Mouse (Mus musculus) urinary bladder, adult 2 months (tissue): ENCODE measurements at regions not wholly inside any gene's neighbourhood (a gene's known extent, or its start where the extent isn't known, plus 50 kb on each side); places are given as distances from the start of the nearest gene placed in this dataset.

ENCODE experiments used
- DNase-seq: peaks from one replicate; pipeline ENCODE4 v3.0.0; 2022; ENCODE audit warnings: low spot score

- DNase-seq: no peak
Measured at GRCm38 (mm10) chrX:11567827-11568226, 240.2 kb downstream of the H2al1j start.

- no peak for DNase-seq
Measured at GRCm38 (mm10) chrX:11568262-11568661, 240.6 kb downstream of the H2al1j start.

GRCm38 (mm10) chrX:11574354-11574753 lies 246.7 kb downstream of the H2al1j start:
- DNase-seq: no peak

GRCm38 (mm10) chrX:11575571-11575970 lies 247.9 kb downstream of the H2al1j start:
- no peak for DNase-seq

- DNase-seq: no peak
Measured at GRCm38 (mm10) chrX:11576287-11576686, 248.7 kb downstream of the H2al1j start.

GRCm38 (mm10) chrX:11577294-11577693 lies 249.7 kb downstream of the H2al1j start:
- DNase-seq: no peak

GRCm38 (mm10) chrX:11585353-11585752 lies 257.7 kb downstream of the H2al1j start:
- no peak for DNase-seq

- no peak for DNase-seq
Measured at GRCm38 (mm10) chrX:11591391-11592187, 264.0 kb downstream of the H2al1j start.

- no peak for DNase-seq
Measured at GRCm38 (mm10) chrX:11594542-11594941, 266.9 kb downstream of the H2al1j start.

- no peak for DNase-seq
Measured at GRCm38 (mm10) chrX:11597548-11597947, 269.9 kb downstream of the H2al1j start.

- no peak for DNase-seq
Measured at GRCm38 (mm10) chrX:11614237-11614636, 286.6 kb downstream of the H2al1j start.

- peak; percentile 31 for DNase-seq
Measured at GRCm38 (mm10) chrX:11621045-11621763, 293.6 kb downstream of the H2al1j start.

GRCm38 (mm10) chrX:11626274-11626878 lies 298.8 kb downstream of the H2al1j start:
- no peak for DNase-seq

GRCm38 (mm10) chrX:11629362-11629761 lies 301.7 kb downstream of the H2al1j start:
- no peak for DNase-seq

- DNase-seq: no peak
Measured at GRCm38 (mm10) chrX:11629906-11630305, 302.3 kb downstream of the H2al1j start.

GRCm38 (mm10) chrX:11631186-11631913 lies 303.7 kb downstream of the H2al1j start:
- no peak for DNase-seq

- no peak for DNase-seq
Measured at GRCm38 (mm10) chrX:11632011-11632410, 304.4 kb downstream of the H2al1j start.

- no peak for DNase-seq
Measured at GRCm38 (mm10) chrX:11633823-11634222, 306.2 kb downstream of the H2al1j start.

GRCm38 (mm10) chrX:11644484-11644883 lies 316.9 kb downstream of the H2al1j start:
- DNase-seq: no peak

- no peak for DNase-seq
Measured at GRCm38 (mm10) chrX:11646681-11647526, 319.3 kb downstream of the H2al1j start.

GRCm38 (mm10) chrX:11647527-11647836 lies 319.9 kb downstream of the H2al1j start:
- no peak for DNase-seq
